Mouse (Mus musculus) cortical plate, adult 2 months (tissue): ENCODE measurements around the gene Rnf31.

ENCODE experiments used
- CTCF ChIP-seq: fragments of 200-500 bp; IDR thresholded peaks from 2 replicates; pipeline ENCODE4 v1.5.1; 2011; ENCODE audit warnings: mild to moderate bottlenecking, control low read depth, low read length; ENCODE audit not compliant: insufficient read depth; ENCODE audit errors: extremely low read depth
- POLR2A ChIP-seq: fragments of 200-500 bp; IDR thresholded peaks from 2 replicates; pipeline ENCODE4 v1.6.1; 2011; ENCODE audit warnings: mild to moderate bottlenecking, low read length, control low read depth; ENCODE audit not compliant: insufficient read depth; ENCODE audit errors: extremely low read depth

GRCm38 (mm10) chr14:55561860-55562259 lies 29.6 kb upstream of the Rnf31 start:
- TF ChIP-seq POLR2A (no peak), CTCF (no peak)
